Mouse (Mus musculus) left cerebral cortex, postnatal 36 days (tissue): ENCODE data around the gene Exd1. TPM values are rescaled to one million over a fixed set of nuclear protein-coding genes. Genes with fewer than 3 reads are reported as not detected.
"Not testable (repeated sequence)": the region's sequence is repeated elsewhere in the genome, so short reads cannot be mapped to it uniquely, and the experiment has no call there.

ENCODE experiments used
- DNase-seq, 2 experiments: peaks; one replicate each; pipeline ENCODE4 v3.0.0; 2021 to 2022; ENCODE audit warnings: low spot score in 2 of 2, mixed read lengths in 1 of 2
- intact Hi-C: fragments of 180-260 bp; cut with DNase I; formaldehyde crosslinking; loops from one replicate; pipeline ENCODE4 v1.15.1; 2025
- total RNA-seq, 2 experiments: library from RNA; stranded (reverse); gene quantifications; 2 replicates each; pipeline ENCODE4 v1.2.3; 2021

Gene Exd1
- total RNA-seq, 2 experiments from 2014 or later, result 0.48 to 0.91 TPM

DNA sequence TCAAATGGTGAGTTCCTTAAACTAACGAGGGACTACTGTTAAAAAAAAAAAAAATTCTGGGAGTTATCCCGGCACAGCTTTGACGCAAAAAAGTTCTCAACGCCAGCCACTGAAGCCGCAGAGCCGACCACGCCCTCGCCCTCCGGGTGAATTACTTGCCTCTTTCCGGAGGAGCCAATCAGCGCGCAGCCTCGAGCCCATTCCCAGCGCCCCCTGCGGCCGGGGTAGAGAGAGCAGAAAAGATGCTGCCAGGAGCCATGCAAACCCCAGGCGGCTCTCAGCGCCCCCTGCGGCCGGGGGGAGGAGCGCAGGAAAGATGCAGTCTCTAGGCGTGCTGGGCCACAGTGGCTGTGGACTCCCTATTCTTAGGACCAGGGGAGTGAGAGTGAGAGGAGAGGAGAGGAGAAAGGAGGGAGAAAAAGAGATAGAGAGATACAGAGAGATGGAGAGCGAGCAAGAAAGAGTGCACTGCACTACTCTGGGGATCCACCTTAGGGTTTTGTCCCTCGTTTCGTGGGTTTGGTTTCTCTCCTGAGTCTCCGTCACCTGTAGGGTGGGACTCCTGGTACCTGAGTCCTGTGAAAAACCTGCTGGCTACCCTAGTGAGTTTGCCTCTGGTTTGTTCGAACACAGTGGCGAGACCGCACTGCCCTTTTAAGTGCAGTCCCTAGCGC, 442 bp downstream of the Exd1 start:
- intact Hi-C loops, result loop anchor here (2.0 to 5.0 kb wide), 2 partner anchors 70 to 130 kb away; partner anchors contain the start of genes Ino80 and Rtf1
- peak; percentile 64 to 67 for DNase-seq

- intact Hi-C loops, result no loop called here
- DNase-seq, result no peak
Measured at GRCm38 (mm10) chr2:119543656-119544055, 3.8 kb downstream of the Exd1 start.

GRCm38 (mm10) chr2:119542106-119542505, 5.3 kb downstream of the Exd1 start:
- peak; percentile 7 to 12 for DNase-seq
- intact Hi-C loops, result no loop called here

- intact Hi-C loops, result no loop called here
- DNase-seq, result no peak
Measured at GRCm38 (mm10) chr2:119538802-119539201, 8.6 kb downstream of the Exd1 start.

GRCm38 (mm10) chr2:119525422-119525821, 22.0 kb downstream of the Exd1 start:
- no peak for DNase-seq
- intact Hi-C loops, result no loop called here

DNA sequence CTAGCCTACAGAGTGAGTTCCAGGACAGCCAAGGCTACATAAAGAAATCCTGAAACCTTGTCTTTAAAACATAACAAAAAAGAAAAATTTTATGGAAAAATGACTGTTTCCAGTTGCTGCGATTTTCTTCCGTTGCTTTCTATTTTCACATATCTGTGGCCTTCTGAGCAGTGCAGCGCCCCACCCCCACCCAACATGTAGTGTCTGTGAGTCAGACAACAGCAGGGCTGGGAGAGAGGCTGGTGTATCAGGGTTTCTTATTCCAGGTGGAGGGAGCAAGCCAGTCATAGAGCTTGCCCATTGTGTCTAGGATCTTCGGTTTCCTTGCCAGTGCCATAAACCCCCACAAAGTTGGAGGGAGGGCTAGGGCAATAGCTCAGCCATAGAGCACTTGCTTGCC, 23.6 kb downstream of the Exd1 start:
- no peak for DNase-seq
- intact Hi-C loops, result loop anchor here (5.0 kb wide), 1 partner anchor 87 kb away; no protein-coding TSS in a partner anchor

DNA sequence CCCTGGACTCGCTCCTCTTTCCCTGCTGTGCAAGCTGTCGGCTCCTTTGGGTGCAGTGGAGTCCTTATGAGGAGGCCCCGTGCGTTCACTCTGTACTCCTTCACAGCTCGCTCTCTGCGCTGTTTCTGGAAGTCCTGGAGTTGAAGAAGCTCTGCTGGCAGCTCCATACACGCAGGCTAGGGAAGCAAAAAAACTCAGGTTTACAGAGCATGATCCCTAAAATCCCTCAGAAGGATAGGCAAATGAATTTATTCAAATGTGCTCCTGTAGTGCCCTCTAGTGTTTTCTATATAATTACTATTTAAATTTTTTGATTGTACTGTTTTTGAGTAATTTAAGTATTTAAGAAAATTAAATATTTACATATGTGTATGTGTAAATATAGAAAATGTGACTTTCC, 26.9 kb downstream of the Exd1 start:
- intact Hi-C loops, result loop anchor here (5.0 kb wide), 1 partner anchor 83 kb away; no protein-coding TSS in a partner anchor
- peak; percentile 25 to 27 for DNase-seq

- intact Hi-C loops, result loop anchor here (10.0 kb wide), 1 partner anchor 222 kb away; no protein-coding TSS in a partner anchor
- DNase-seq, result no peak
Measured at GRCm38 (mm10) chr2:119516811-119517210, 30.6 kb downstream of the Exd1 start.

DNA sequence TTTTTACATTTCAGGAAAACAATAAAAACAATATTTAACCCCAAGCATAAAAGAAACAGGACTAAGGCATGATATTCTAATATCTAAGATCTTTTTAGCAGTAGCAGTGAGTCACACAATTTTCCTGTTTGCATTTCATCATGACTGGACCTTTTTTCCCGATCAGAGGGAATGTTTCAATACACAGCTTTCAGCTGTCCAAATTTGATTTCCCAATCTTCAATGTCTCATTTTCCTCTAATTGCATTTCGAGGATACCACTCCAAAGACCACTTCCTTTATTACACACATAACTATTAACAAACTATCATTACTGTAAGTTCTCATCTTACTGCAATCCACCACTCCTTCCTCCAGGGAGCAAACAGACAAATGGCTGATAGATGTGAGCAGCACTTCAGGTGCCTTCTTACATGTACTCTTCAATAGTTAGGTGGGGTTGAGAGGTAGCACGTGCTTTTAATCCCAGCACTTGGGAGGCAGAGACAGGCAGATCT, 33.4 kb downstream of the Exd1 start:
- intact Hi-C loops, result loop anchor here (10.0 kb wide), 1 partner anchor 219 kb away; no protein-coding TSS in a partner anchor
- DNase-seq, result no peak

DNA sequence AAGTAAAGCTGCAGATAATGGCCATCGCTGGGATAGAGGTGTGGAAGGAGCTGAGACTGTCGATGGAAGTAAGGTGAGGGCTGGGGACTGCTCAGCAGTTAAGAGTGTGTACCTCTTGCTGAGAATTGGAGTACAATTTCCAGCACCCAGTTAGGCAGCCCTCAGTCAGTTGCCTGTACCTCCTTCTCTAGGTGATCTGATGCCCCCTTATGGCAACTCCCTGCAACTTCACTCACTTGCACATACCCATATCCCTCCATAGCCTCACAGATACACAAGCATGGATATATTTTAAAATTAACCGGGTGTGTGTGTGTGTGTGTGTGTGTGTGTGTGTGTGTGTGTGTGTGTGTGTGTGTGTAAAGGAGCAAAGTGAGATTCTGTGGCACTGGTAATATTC, 35.1 kb downstream of the Exd1 start:
- intact Hi-C loops, result loop anchor here (10.0 kb wide), 1 partner anchor 217 kb away; no protein-coding TSS in a partner anchor
- no peak for DNase-seq

DNA sequence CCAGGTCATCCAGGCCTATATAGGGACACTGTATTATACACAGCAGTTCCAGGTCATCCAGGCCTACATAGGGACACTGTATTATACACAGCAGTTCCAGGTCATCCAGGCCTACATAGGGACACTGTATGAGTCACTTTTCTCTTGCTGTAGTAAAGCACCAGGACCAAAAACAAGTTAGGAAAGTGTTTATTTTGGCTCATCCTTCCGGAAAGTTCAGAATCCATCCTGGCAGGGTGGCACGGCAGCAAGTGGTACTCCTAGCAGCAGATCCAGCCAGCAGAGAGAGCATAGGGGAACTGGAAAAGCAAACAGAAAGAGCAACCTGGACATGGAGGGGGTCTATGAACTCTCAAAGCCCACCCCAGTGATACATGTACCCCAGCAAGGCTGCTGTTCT, 36.6 kb downstream of the Exd1 start:
- no peak for DNase-seq
- intact Hi-C loops, result loop anchor here (10.0 kb wide), 1 partner anchor 216 kb away; no protein-coding TSS in a partner anchor

DNA sequence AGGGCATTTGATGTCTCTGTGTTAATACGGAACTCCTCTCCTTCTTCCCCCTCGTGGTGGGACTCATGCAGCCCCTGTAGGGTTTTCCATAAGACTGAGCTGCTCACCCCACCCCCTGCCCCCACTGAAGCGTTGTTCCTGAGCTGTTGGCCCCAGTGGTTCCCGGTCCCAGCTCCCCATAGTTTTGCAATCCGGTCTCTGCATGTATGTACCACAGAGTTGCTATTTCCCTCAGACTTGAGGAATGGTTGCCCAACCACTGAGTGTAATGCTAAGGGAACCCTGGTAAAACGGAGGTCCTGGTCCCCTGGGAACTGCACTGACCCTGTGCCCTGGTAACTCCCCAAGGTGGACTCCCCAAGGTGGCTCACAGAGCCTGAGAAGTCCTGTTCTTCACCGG, 38.9 kb downstream of the Exd1 start:
- intact Hi-C loops, DNase-seq: not testable (repeated sequence)

DNA sequence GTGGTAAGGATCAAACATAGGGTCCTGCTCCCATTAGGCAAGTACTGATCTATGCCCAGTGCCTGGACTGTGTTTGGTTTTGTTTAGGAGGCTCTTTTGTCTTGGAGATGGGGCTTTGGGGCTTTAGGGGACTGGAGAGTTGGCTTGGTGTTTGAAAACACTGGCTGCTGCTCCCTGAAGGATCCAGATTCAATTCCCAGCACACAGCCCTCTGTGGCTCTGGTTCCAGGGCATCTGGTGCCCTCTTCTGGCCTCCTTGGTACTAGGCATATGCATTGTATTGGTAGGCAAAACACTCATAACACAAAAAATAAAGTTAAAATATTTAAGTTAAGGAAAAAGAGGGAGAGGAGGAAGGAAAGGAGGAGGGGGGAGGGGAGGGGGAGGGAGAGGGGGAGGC, 40.3 kb downstream of the Exd1 start:
- intact Hi-C loops, result no loop called here
- no peak for DNase-seq

GRCm38 (mm10) chr2:119500965-119501652, 46.3 kb downstream of the Exd1 start:
- no peak for DNase-seq

GRCm38 (mm10) chr2:119498859-119499258, 48.6 kb downstream of the Exd1 start:
- DNase-seq, result no peak
- intact Hi-C loops, result no loop called here

More at GRCm38 (mm10) chr2:119500965-119501652, 46.3 kb downstream of the Exd1 start:
- intact Hi-C loops, result no loop called here

DNA sequence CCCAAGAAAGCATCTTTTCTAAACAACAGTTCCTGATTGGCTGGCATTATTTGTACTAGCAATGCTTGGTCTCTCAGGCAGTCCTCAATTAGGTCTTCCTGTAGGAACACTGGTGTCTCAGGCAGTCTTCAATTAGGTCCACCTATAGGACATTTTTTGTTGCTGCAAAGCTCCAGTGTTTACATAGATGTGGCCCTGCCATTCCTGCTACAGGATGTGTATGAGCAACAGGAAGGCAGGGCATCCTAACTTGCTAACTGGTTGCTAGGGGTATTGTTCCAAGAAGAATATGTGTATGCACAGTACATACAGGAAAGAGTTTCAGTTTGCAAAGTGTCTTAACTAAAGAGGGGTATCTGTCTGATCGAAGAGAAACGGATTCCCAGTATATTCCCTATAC, 51.3 kb downstream of the Exd1 start:
- DNase-seq, result no peak
- intact Hi-C loops, result no loop called here

GRCm38 (mm10) chr2:119491953-119492352, 55.5 kb downstream of the Exd1 start:
- intact Hi-C loops, result no loop called here
- no peak for DNase-seq

DNA sequence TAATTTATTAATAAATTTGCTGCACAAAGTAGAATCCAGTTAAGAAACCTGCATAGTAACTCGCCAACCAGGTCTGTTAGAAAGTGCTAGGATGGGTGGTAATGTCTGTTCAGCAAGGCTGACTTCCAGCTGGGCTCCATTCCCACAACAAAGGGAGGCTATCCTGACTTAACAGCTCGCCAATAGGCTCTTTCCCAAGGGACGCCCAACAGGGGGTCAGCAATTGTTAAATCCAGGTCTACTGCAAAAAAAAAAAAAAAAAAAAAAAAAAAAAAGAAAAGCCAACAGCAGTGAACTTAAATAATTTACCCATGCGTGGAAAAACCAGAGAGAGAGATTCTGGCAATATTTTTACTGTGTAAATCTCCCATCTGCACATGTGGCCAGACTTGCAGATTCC, 60.9 kb downstream of the Exd1 start:
- intact Hi-C loops, result no loop called here
- DNase-seq, result no peak

DNA sequence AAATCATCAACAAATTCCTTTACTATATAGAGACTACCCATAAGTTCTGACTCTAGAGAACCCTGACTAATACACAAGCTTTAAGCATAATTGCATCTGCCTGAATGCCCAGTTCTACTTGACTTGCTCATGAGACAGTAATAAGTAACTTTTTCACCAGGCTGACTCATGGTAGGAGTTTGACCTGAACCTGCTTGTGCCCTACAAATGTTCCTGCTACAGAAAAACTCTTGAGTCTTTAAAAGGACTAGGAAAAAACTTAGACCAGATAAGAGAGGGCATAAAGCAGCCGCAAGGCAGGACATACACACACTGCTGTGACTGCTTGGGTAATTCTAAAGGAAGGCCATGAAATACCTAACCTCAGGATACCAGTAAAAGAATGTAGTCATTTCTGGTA, 65.1 kb downstream of the Exd1 start:
- intact Hi-C loops, result no loop called here
- DNase-seq, result no peak

- intact Hi-C loops, result loop anchor here (5.0 kb wide), 2 partner anchors 119 to 191 kb away; partner anchors contain the start of gene Vps18
- no peak for DNase-seq
Measured at GRCm38 (mm10) chr2:119478397-119478749, 69.1 kb downstream of the Exd1 start.
